Mouse (Mus musculus) midbrain, embryonic 11.5 days (tissue): ENCODE data around the gene Olfr718-ps1. TPM values are rescaled to one million over a fixed set of nuclear protein-coding genes. Genes with fewer than 3 reads are reported as not detected.
"Not testable (repeated sequence)": the region's sequence is repeated elsewhere in the genome, so short reads cannot be mapped to it uniquely, and the experiment has no call there.

Experiments
- ATAC-seq: fragments of 200-750 bp; cut with Nextera tagmentation; 2 replicates; pipeline ENCODE4 v1.8.0; 2017; ENCODE audit warnings: moderate TSS enrichment, moderate library complexity; ENCODE audit not compliant: low FRiP score
- DNase-seq: peaks from one replicate; pipeline ENCODE4 v3.0.0; 2015; ENCODE audit warnings: low spot score; ENCODE audit errors: missing footprints
- H3K27ac ChIP-seq: fragments of 300-500 bp; sonication (generic); 2 replicates; pipeline ENCODE4 v1.5.1; 2014; ENCODE audit warnings: low read depth, low read length
- H3K27me3 ChIP-seq: fragments of 300-500 bp; sonication (generic); 2 replicates; pipeline ENCODE4 v1.6.1; 2014; ENCODE audit warnings: mild to moderate bottlenecking, low read length, moderate library complexity, mixed read lengths; ENCODE audit not compliant: control insufficient read depth, insufficient read depth
- H3K36me3 ChIP-seq: fragments of 300-500 bp; sonication (generic); 2 replicates; pipeline ENCODE4 v1.6.1; 2014; ENCODE audit warnings: mild to moderate bottlenecking, low read length, moderate library complexity, mixed read lengths; ENCODE audit not compliant: control insufficient read depth, insufficient read depth
- H3K4me1 ChIP-seq: fragments of 300-500 bp; sonication (generic); 2 replicates; pipeline ENCODE4 v1.6.1; 2014; ENCODE audit warnings: low read length; ENCODE audit not compliant: control insufficient read depth, insufficient read depth
- H3K4me2 ChIP-seq: fragments of 300-500 bp; sonication (generic); 2 replicates; pipeline ENCODE4 v1.6.1; 2014; ENCODE audit warnings: mild to moderate bottlenecking, moderate library complexity
- H3K4me3 ChIP-seq: fragments of 300-500 bp; sonication (generic); 2 replicates; pipeline ENCODE4 v1.5.1; 2014; ENCODE audit warnings: low read depth, low read length
- H3K9ac ChIP-seq: fragments of 300-500 bp; sonication (generic); 2 replicates; pipeline ENCODE4 v1.6.1; 2014; ENCODE audit warnings: low read length
- H3K9me3 ChIP-seq: fragments of 300-500 bp; sonication (generic); 2 replicates; pipeline ENCODE4 v1.6.1; 2016; ENCODE audit warnings: low read length; ENCODE audit not compliant: control insufficient read depth
- WGBS: fragments of 180-500 bp; shearing (Covaris S2); extraction: QIAGEN DNeasy Blood & Tissue Kit; methylation state at CpG from one replicate; pipeline ENCODE4 v1.1.7; 2014; 5-methylcytosine and 5-hydroxymethylcytosine counted together
- polyA plus RNA-seq: library from polyadenylated mRNA; unstranded; fragments of >200 nt; fragmentation: Nextera tagmentation; extraction: Ambion mirVana; gene quantifications from 2 replicates; pipeline ENCODE4 v1.2.1, GENCODE M21; 2014

Olfr718-ps1 gene
- polyA plus RNA-seq: not detected in 2 replicates

- no peaks in the 10 kb centered on the region for H3K4me1 ChIP-seq
- H3K4me2 ChIP-seq: no peak within 1 kb of the TSS
- H3K27me3 ChIP-seq: no peaks in the 10 kb centered on the region
- H3K9ac ChIP-seq: no peak within 1 kb of the TSS
- no peak within 1 kb of the TSS for H3K4me3 ChIP-seq
- WGBS: 82% methylated on average over 3 of the region's 3 CpGs
- H3K9me3 ChIP-seq: no peaks in the 10 kb centered on the region; the same call in 1 of the 2 replicates
- ATAC-seq (no peak), DNase-seq (peak; percentile 8)
- no peaks in the 10 kb centered on the region for H3K36me3 ChIP-seq
- no peak within 1 kb of the TSS for H3K27ac ChIP-seq
Measured at GRCm38 (mm10) chr5:143147481-143147880, at the start of gene Olfr718-ps1. TSS of gene Olfr718-ps1 (minus strand) at chr5:143147581.

GRCm38 (mm10) chr5:143196506-143196905, 49.1 kb upstream of the Olfr718-ps1 start:
- 91% methylated on average over 4 of the region's 4 CpGs for WGBS
- no peak overlapping the region for H3K9ac ChIP-seq

DNA sequence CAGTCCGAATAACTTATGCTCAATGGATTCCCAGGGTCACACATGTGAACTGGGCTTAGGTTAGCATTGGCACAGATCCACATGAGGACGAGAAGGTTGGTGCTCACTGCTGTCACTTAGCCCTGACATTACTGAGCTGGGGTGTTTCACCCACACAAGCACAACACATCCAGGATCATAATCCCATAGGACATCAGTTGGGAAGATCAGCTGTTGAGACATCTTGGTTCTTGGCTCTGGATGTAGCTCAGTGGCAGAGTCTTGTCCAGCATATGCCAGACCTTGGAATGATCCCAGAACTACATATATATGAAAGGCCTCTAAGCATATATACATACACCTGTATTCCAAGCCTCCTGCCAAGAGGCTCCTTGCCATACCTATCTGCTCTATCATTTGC, 47.8 kb upstream of the Olfr718-ps1 start:
- Histone ChIP-seq H3K4me1 (no peaks in the 10 kb centered on the region), H3K9me3 (no peaks in the 10 kb centered on the region), H3K27me3 (no peaks in the 10 kb centered on the region), H3K4me3 (no peak overlapping the region), H3K27ac (no peak overlapping the region), H3K4me2 (no peak overlapping the region), H3K9ac (no peak overlapping the region), H3K36me3 (no peaks in the 10 kb centered on the region)
- ATAC-seq (no peak), DNase-seq (no peak)
- WGBS: 77% methylated on average over 2 of the region's 2 CpGs

More at GRCm38 (mm10) chr5:143196506-143196905, 49.1 kb upstream of the Olfr718-ps1 start:
- H3K36me3 ChIP-seq: no peaks in the 10 kb centered on the region
- no peak overlapping the region for H3K27ac ChIP-seq
- H3K9me3 ChIP-seq: no peaks in the 10 kb centered on the region
- H3K4me2 ChIP-seq: no peak overlapping the region
- no peaks in the 10 kb centered on the region for H3K4me1 ChIP-seq
- H3K4me3 ChIP-seq: no peak overlapping the region
- ATAC-seq (no peak), DNase-seq (no peak)
- no peaks in the 10 kb centered on the region for H3K27me3 ChIP-seq

DNA sequence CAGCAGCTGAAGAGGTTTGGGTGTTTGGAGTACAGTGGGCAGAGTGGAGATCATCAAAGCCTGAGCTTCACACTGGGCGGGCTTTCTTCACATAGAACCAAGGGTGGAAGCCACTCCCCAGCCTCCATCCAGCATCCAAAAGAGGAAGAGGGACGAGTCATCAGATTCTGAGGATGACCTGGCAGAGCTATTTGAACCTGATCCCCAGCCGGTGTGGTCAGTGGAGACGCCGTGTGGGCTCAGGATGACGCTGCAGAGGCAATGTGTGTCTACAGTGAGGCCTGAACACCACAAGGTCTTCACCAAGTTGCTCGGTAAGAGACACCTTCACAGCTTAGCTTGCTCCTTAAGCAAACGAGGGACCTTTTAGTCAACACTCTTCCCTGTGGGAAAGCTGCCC, 47.4 kb upstream of the Olfr718-ps1 start:
- H3K36me3 ChIP-seq, H3K27me3 ChIP-seq, H3K9ac ChIP-seq, H3K27ac ChIP-seq, H3K9me3 ChIP-seq, H3K4me3 ChIP-seq, DNase-seq, H3K4me1 ChIP-seq, ATAC-seq, H3K4me2 ChIP-seq: not testable (repeated sequence)
- whole genome bisulfite sequencing: 78% methylated on average over 8 of the region's 8 CpGs

DNA sequence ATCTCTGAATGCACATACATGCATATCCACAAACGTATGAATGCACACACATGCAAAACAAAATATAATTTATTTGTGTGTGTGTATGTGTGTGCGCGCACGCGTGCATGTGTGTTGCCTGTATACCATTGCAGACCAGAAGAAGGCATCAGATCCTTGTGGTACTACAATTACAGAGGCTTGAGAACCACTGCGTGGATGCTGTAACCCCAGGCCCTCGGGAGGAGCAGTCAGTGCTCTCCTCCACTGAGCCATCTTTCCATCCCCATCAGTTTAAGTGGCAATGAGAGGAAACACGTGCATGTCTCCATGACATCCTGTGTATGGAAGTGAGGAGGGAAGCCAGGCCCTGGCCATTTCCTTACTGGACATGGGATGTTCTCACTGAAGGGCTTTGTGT, 45.4 kb upstream of the Olfr718-ps1 start:
- Histone ChIP-seq H3K4me1 (no peaks in the 10 kb centered on the region), H3K4me2 (no peak overlapping the region), H3K27ac (no peak overlapping the region), H3K36me3 (no peaks in the 10 kb centered on the region), H3K9me3 (no peaks in the 10 kb centered on the region), H3K27me3 (no peaks in the 10 kb centered on the region), H3K4me3 (no peak overlapping the region), H3K9ac (no peak overlapping the region)
- ATAC-seq: no peak
- no peak for DNase-seq
- WGBS: 90% methylated on average over 8 of the region's 8 CpGs

DNA sequence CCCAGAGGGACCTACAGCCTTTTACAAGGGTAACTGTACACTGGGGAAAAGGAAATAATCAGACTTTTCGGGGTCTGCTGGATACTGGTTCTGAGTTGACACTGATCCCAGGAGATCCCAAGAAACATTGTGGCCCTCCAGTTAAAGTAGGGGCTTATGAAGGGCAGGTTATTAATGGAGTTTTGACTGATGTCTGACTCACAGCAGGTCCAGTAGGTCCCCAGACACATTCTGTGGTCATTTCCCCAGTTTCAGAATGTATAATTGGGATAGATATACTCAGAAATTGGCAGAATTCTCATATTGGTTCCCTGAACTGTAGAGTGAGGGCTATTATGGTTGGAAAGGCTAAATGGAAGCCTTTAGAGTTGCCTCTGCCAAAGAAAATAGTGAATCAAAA, 40.6 kb upstream of the Olfr718-ps1 start:
- not testable (repeated sequence) for H3K27ac ChIP-seq, ATAC-seq, H3K4me3 ChIP-seq, H3K9me3 ChIP-seq, H3K4me2 ChIP-seq, H3K36me3 ChIP-seq, H3K9ac ChIP-seq, H3K4me1 ChIP-seq, DNase-seq, H3K27me3 ChIP-seq
- no CpG with 5 or more reads among the region's 1 CpGs for WGBS

- peak within 1 kb of the TSS; percentile 80 for H3K4me2 ChIP-seq
- peak within 1 kb of the TSS; percentile 68 for H3K4me3 ChIP-seq
- H3K9me3 ChIP-seq: peaks cover 4% of the 10 kb centered on the region; the same call in 1 of the 2 replicates
- peaks cover 10% of the 10 kb centered on the region for H3K4me1 ChIP-seq
- WGBS: under 1% methylated on average over 58 of the region's 58 CpGs
- peaks cover 13% of the 10 kb centered on the region for H3K36me3 ChIP-seq
- peak within 1 kb of the TSS; percentile 60 for H3K27ac ChIP-seq
- peak within 1 kb of the TSS; percentile 86 for H3K9ac ChIP-seq
- H3K27me3 ChIP-seq: no peaks in the 10 kb centered on the region
- peak; percentile 95 for ATAC-seq
- DNase-seq: peak; percentile 99
Measured at GRCm38 (mm10) chr5:143180255-143181076, 33.1 kb upstream of the Olfr718-ps1 start, which contains the start of the genes Rbak and Spdye4b. TSS of gene Rbak (minus strand) at chr5:143180775. TSS of gene Spdye4b (plus strand) at chr5:143181017.

DNA sequence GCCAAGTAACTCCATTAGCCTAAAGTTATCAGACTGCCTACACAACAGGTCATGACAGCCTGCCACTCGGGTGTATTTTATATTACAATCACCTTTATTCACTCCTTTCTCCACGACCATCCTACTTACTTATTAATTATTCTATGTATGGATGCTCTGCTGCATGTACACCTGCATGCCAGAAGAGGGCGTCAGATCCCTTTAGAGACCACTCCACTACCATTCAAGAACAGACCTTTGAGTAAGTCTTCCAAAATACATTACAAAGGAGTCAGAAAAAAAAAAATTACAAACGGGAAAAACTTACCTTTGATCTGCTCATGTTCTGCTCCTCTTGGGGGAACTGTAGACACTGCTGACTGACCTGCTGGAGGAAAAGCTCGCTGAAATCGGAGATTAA, 31.8 kb upstream of the Olfr718-ps1 start:
- Histone ChIP-seq H3K4me2 (peak overlapping the region; percentile 80), H3K27ac (no peak overlapping the region), H3K9me3 (peaks cover 4% of the 10 kb centered on the region; the same call in 1 of the 2 replicates), H3K4me1 (peaks cover 10% of the 10 kb centered on the region), H3K9ac (no peak overlapping the region), H3K27me3 (no peaks in the 10 kb centered on the region), H3K36me3 (peaks cover 20% of the 10 kb centered on the region), H3K4me3 (peak overlapping the region; percentile 68; the same call in 1 of the 2 replicates)
- 39% methylated on average over 6 of the region's 6 CpGs for WGBS
- no peak for ATAC-seq
- peak; percentile 87 for DNase-seq

- DNase-seq: no peak
- H3K36me3 ChIP-seq: peaks cover 32% of the 10 kb centered on the region
- no peak overlapping the region for H3K27ac ChIP-seq
- H3K9ac ChIP-seq: no peak overlapping the region
- H3K9me3 ChIP-seq: peaks cover 6% of the 10 kb centered on the region; the same call in 1 of the 2 replicates
- H3K27me3 ChIP-seq: no peaks in the 10 kb centered on the region
- H3K4me3 ChIP-seq: no peak overlapping the region
- peaks cover 10% of the 10 kb centered on the region for H3K4me1 ChIP-seq
- no peak overlapping the region for H3K4me2 ChIP-seq
- no peak for ATAC-seq
- 84% methylated on average over 3 of the region's 3 CpGs for WGBS
Measured at GRCm38 (mm10) chr5:143177541-143178200, 30.3 kb upstream of the Olfr718-ps1 start.
